Mouse (Mus musculus) liver, postnatal 0 days (tissue): Measurements from ENCODE around the gene Zfp316.

Experiments used
- CTCF ChIP-seq: sonication (generic); IDR thresholded peaks from 2 replicates; pipeline ENCODE4 v1.5.1; 2016; ENCODE audit warnings: antibody characterized with exemption, low read depth
- EP300 ChIP-seq: IDR thresholded peaks from 2 replicates; pipeline ENCODE4 v1.6.1; 2016; ENCODE audit warnings: antibody characterized with exemption, low read depth, mild to moderate bottlenecking

GRCm38 (mm10) chr5:143288378-143288911, 18.6 kb upstream of the Zfp316 start:
- TF ChIP-seq CTCF (no peak), EP300 (no peak)
